Mouse (Mus musculus): ENCODE results near the gene Sfxn5.

- no peak for TF ChIP-seq CTCF (IDR thresholded peaks at IDR 0.05)
- TF ChIP-seq EP300 (IDR thresholded peaks at IDR 0.05), result no peak
Measured at GRCm38 (mm10) chr6:85366387-85366786, 33.2 kb upstream of the Sfxn5 start.
